Mouse (Mus musculus): ENCODE measurements at regions not wholly inside any gene's neighbourhood (a gene's known extent, or its start where the extent isn't known, plus 50 kb on each side); places are given as distances from the start of the nearest gene placed in this dataset.

GRCm38 (mm10) chr15:86719088-86719487 is 504.8 kb downstream of the Tbc1d22a start:
- no peak for ATAC-seq (replicated peaks; ENCODE audit: poor library complexity, severe bottlenecking)

GRCm38 (mm10) chr15:86721131-86721530 is 506.9 kb downstream of the Tbc1d22a start:
- ATAC-seq (replicated peaks; ENCODE audit: poor library complexity, severe bottlenecking), result no peak

GRCm38 (mm10) chr15:86737945-86738344 is 523.7 kb downstream of the Tbc1d22a start:
- no peak for ATAC-seq (replicated peaks; ENCODE audit: poor library complexity, severe bottlenecking)

GRCm38 (mm10) chr15:86738356-86738755 is 524.1 kb downstream of the Tbc1d22a start:
- ATAC-seq (replicated peaks; ENCODE audit: poor library complexity, severe bottlenecking), result no peak

- ATAC-seq (replicated peaks; ENCODE audit: poor library complexity, severe bottlenecking), result no peak
Measured at GRCm38 (mm10) chr15:86738776-86739175, 524.5 kb downstream of the Tbc1d22a start.

GRCm38 (mm10) chr15:86751436-86752136 is 537.3 kb downstream of the Tbc1d22a start:
- no peak for ATAC-seq (replicated peaks; ENCODE audit: poor library complexity, severe bottlenecking)

- no peak for ATAC-seq (replicated peaks; ENCODE audit: poor library complexity, severe bottlenecking)
Measured at GRCm38 (mm10) chr15:86763581-86764375, 549.5 kb downstream of the Tbc1d22a start.

- no peak for ATAC-seq (replicated peaks; ENCODE audit: poor library complexity, severe bottlenecking)
Measured at GRCm38 (mm10) chr15:86767623-86768022, 553.4 kb downstream of the Tbc1d22a start.

- no peak for ATAC-seq (replicated peaks; ENCODE audit: poor library complexity, severe bottlenecking)
Measured at GRCm38 (mm10) chr15:86773041-86773440, 558.8 kb downstream of the Tbc1d22a start.

- ATAC-seq (replicated peaks; ENCODE audit: poor library complexity, severe bottlenecking), result no peak
Measured at GRCm38 (mm10) chr15:86777998-86778397, 563.7 kb downstream of the Tbc1d22a start.

- ATAC-seq (replicated peaks; ENCODE audit: poor library complexity, severe bottlenecking), result no peak
Measured at GRCm38 (mm10) chr15:86781160-86781559, 566.9 kb downstream of the Tbc1d22a start.

- ATAC-seq (replicated peaks; ENCODE audit: poor library complexity, severe bottlenecking), result no peak
Measured at GRCm38 (mm10) chr15:86794716-86795115, 580.5 kb downstream of the Tbc1d22a start.

GRCm38 (mm10) chr15:86798474-86799178 is 584.4 kb downstream of the Tbc1d22a start:
- no peak for ATAC-seq (replicated peaks; ENCODE audit: poor library complexity, severe bottlenecking)

GRCm38 (mm10) chr15:86807296-86808080 is 593.2 kb downstream of the Tbc1d22a start:
- ATAC-seq (replicated peaks; ENCODE audit: poor library complexity, severe bottlenecking), result no peak

- ATAC-seq (replicated peaks; ENCODE audit: poor library complexity, severe bottlenecking), result no peak
Measured at GRCm38 (mm10) chr15:86811821-86812220, 597.6 kb downstream of the Tbc1d22a start.

- no peak for ATAC-seq (replicated peaks; ENCODE audit: poor library complexity, severe bottlenecking)
Measured at GRCm38 (mm10) chr15:86814808-86815421, 600.7 kb downstream of the Tbc1d22a start.

- ATAC-seq (replicated peaks; ENCODE audit: poor library complexity, severe bottlenecking), result no peak
Measured at GRCm38 (mm10) chr15:86835996-86836395, 621.7 kb downstream of the Tbc1d22a start.

GRCm38 (mm10) chr15:86852161-86852870 is 638.1 kb downstream of the Tbc1d22a start:
- ATAC-seq (replicated peaks; ENCODE audit: poor library complexity, severe bottlenecking), result no peak

GRCm38 (mm10) chr15:86858356-86858906 is 644.2 kb downstream of the Tbc1d22a start:
- ATAC-seq (replicated peaks; ENCODE audit: poor library complexity, severe bottlenecking), result no peak
